ENCODE assay signal across 32 mouse cellular contexts in genomic region chr6:134348526-134349067, GRCm38 (mm10). TPM values are rescaled to one million over a fixed set of nuclear protein-coding genes. Genes with fewer than 3 reads are reported as not detected.
DNase-seq lines count a peak whose midpoint lies in the region; ATAC-seq and TF ChIP-seq lines count a peak whose summit lies in the region.
"Had no signal": no experiment of that assay in that cellular context is flagged by ENCODE, and none has a peak within 500 bp of the region (broad histone marks: within the 10 kb centered on the region; RNA-seq: fewer than 3 reads in every experiment).

No protein-coding gene starts in this region.

- peaks cover 46% of the 10 kb centered on the region for H3K4me1 ChIP-seq in E14TG2a.4 (replicated peaks; ENCODE audit: low read depth, low read length)
- H3K4me1 ChIP-seq in heart, embryonic 11.5 days (ENCODE audit: control insufficient read depth, insufficient read depth, low read length): no peaks in the 10 kb centered on the region
- H3K4me1 ChIP-seq: embryonic facial prominence, embryonic 10.5 days; embryonic facial prominence, embryonic 13.5 days; forebrain, embryonic 12.5 days; heart, embryonic 13.5 days; intestine, embryonic 15.5 days had no signal

- peak overlapping the region; percentile 61 for H3K4me3 ChIP-seq in E14TG2a.4 (replicated peaks; ENCODE audit: low read length)
- H3K4me3 ChIP-seq in heart, embryonic 11.5 days (ENCODE audit: low read depth, low read length): no peak overlapping the region
- H3K4me3 ChIP-seq: embryonic facial prominence, embryonic 10.5 days; embryonic facial prominence, embryonic 13.5 days; erythroblast, embryonic 14.5 days; forebrain, embryonic 12.5 days; heart, embryonic 13.5 days; intestine, embryonic 15.5 days had no signal

- H3K9me3 ChIP-seq in E14TG2a.4 (ENCODE audit: low read length): peaks cover 21% of the 10 kb centered on the region
- H3K9me3 ChIP-seq in heart, embryonic 11.5 days (replicated peaks; ENCODE audit: control insufficient read depth, low read length): no peaks in the 10 kb centered on the region
- H3K9me3 ChIP-seq: embryonic facial prominence, embryonic 10.5 days; embryonic facial prominence, embryonic 13.5 days; forebrain, embryonic 12.5 days; intestine, embryonic 15.5 days had no signal

- WGBS in heart, embryonic 11.5 days (ENCODE audit: insufficient replicate concordance): 89% methylated on average over 7 of the region's 7 CpGs

- no peak overlapping the region for H3K9ac ChIP-seq in heart, embryonic 11.5 days (ENCODE audit: low read depth, low read length)
- H3K9ac ChIP-seq: embryonic facial prominence, embryonic 13.5 days; forebrain, embryonic 12.5 days; heart, embryonic 13.5 days; hindbrain, embryonic 14.5 days; intestine, embryonic 15.5 days had no signal

- H3K27ac ChIP-seq in heart, embryonic 11.5 days (ENCODE audit: low read depth, low read length): no peak overlapping the region
- H3K27ac ChIP-seq: embryonic facial prominence, embryonic 10.5 days; embryonic facial prominence, embryonic 13.5 days; forebrain, embryonic 12.5 days; heart, embryonic 13.5 days; hindbrain, embryonic 14.5 days; hindbrain, postnatal 0 days; intestine, embryonic 15.5 days had no signal

- DNase-seq in CD4-positive helper T cell, adult 2 months (ENCODE audit: low read depth, low spot score): peak; percentile 67
- peak; percentile 11 for DNase-seq in R1 (ENCODE audit: low read depth, low spot score)
- DNase-seq: adrenal gland, adult 2 months; adrenal gland, postnatal 25 days; cerebellum, adult 11-12 months; cerebellum, adult 8-10 months; cerebellum, postnatal 10 days; cerebellum, postnatal 36 days; embryo, embryonic 11 days; gastrocnemius, postnatal 14 days; heart, adult 18-20 months; heart, postnatal 14 days; heart, postnatal 4 days; kidney, adult 11 months had no signal

- TF ChIP-seq CTCF in E14TG2a.4 (conservative IDR thresholded peaks at IDR 0.05; ENCODE audit: low read length): no peak

- peak; percentile 61 for ATAC-seq in inflammation-experienced regulatory T-cells, adult 6 months
- no peak for ATAC-seq in granulocyte monocyte progenitor cell, adult 5-6 weeks (replicated peaks; ENCODE audit: poor library complexity, severe bottlenecking)
- ATAC-seq in heart, embryonic 11.5 days (replicated peaks; ENCODE audit: insufficient number of reproducible peaks, low FRiP score, low TSS enrichment): no peak
- ATAC-seq in megakaryocyte progenitor cell, adult 5-6 weeks (replicated peaks; ENCODE audit: poor library complexity): no peak
- ATAC-seq: forebrain, embryonic 16.5 days; hindbrain, postnatal 0 days; intestine, embryonic 15.5 days had no signal

- H3K4me2 ChIP-seq in heart, embryonic 11.5 days: no peak overlapping the region
- H3K4me2 ChIP-seq: embryonic facial prominence, embryonic 13.5 days; forebrain, embryonic 12.5 days; heart, embryonic 13.5 days; hindbrain, embryonic 14.5 days; intestine, embryonic 15.5 days had no signal

- no peaks in the 10 kb centered on the region for H3K27me3 ChIP-seq in E14TG2a.4 (ENCODE audit: insufficient read depth, low read length)
- no peaks in the 10 kb centered on the region for H3K27me3 ChIP-seq in heart, embryonic 11.5 days (ENCODE audit: control insufficient read depth, insufficient read depth, low read length)
- H3K27me3 ChIP-seq: embryonic facial prominence, embryonic 13.5 days; forebrain, embryonic 12.5 days; heart, embryonic 13.5 days; intestine, embryonic 15.5 days had no signal

- H3K36me3 ChIP-seq in E14TG2a.4 (ENCODE audit: insufficient read depth, low read length): no peaks in the 10 kb centered on the region
- no peaks in the 10 kb centered on the region for H3K36me3 ChIP-seq in heart, embryonic 11.5 days (ENCODE audit: control insufficient read depth, insufficient read depth, low read length)
- H3K36me3 ChIP-seq: embryonic facial prominence, embryonic 10.5 days; embryonic facial prominence, embryonic 13.5 days; forebrain, embryonic 12.5 days; heart, embryonic 13.5 days; intestine, embryonic 15.5 days had no signal

RNA-seq across cellular contexts. Expression of gene Bcl2l14, which starts 47.5 kb away (rescaled TPM):
- 1 to 10 TPM in 2 of 3 experiments, under 1 TPM in 1; 0.79 to 2.6 (median 1.1) TPM for polyA plus RNA-seq in inflammation-experienced regulatory T-cells, adult 6 months (2017; shearing (Covaris generic))
- 2.0 TPM in 1 of 2 replicates, not detected in the other for total RNA-seq in granulocyte monocyte progenitor cell, adult 5-6 weeks (2014; fragmentation: Nextera tagmentation)
- total RNA-seq in granulocyte monocyte progenitor cell, adult 5-6 weeks (2017): 0.60 and 4.0 TPM in 2 replicates
- 0.11 and 0.45 TPM in 2 replicates for polyA plus RNA-seq in heart, embryonic 11.5 days (2014; fragmentation: Nextera tagmentation; extraction: Ambion mirVana)
- total RNA-seq in megakaryocyte progenitor cell, adult 5-6 weeks (2015): 1.3 and 1.4 TPM in 2 replicates
- 1.3 and 1.6 TPM in 2 replicates for total RNA-seq in megakaryocyte progenitor cell, adult 5-6 weeks (2017)
- total RNA-seq: adrenal gland, adult 2 months; gastrocnemius, adult 18-20 months; gastrocnemius, postnatal 14 days; gastrocnemius, postnatal 4 days; heart, adult 18-20 months; heart, postnatal 14 days; heart, postnatal 4 days; hindbrain, postnatal 0 days had no signal
- polyA plus RNA-seq: adrenal gland, adult 2 months; brain, embryonic 14.5 days; cortical plate, adult 2 months; erythroblast, embryonic 14.5 days; forebrain, embryonic 16.5 days had no signal
